Mouse (Mus musculus): Measurements from ENCODE around the gene Cox7a2l.

- no peak for TF ChIP-seq CTCF (IDR thresholded peaks at IDR 0.05; ENCODE audit: extremely low read depth, insufficient read depth, insufficient read length, insufficient replicate concordance)
- TF ChIP-seq POLR2A (IDR thresholded peaks at IDR 0.05; ENCODE audit: low read depth, low read length) = no peak
These were observed 48.4 kb upstream of the Cox7a2l start for GRCm38 (mm10) chr17:83565506-83565905.
